Comparison of ENCODE assay signal across 9 mouse cellular contexts in the genomic region with DNA sequence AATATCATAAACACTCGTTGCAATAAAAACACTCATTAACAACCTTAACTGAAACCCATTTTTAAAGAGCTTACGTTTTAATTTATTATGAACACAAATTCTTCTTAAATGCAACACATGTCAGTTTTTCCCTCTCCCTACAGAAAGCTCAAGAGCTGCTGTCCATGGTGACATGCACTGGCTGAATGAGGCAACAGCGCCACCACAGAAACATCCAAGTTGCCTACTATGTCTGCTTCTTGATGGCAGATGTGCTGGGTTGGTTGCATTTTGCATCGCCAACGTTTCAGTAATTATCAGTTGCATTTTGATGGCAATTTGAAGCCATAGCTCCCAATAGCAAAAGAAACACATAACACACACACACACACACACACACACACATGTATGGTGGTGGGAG. TPM values are rescaled to one million over a fixed set of nuclear protein-coding genes. Genes with fewer than 3 reads are reported as not detected.
DNase-seq lines count a peak whose midpoint lies in the region; ATAC-seq and TF ChIP-seq lines count a peak whose summit lies in the region.
"Had no signal": no experiment of that assay in that cellular context is flagged by ENCODE, and none has a peak within 500 bp of the region (broad histone marks: within the 10 kb centered on the region; RNA-seq: fewer than 3 reads in every experiment).

No protein-coding gene starts in this region.

- peak overlapping the region; percentile 98 for H3K4me2 ChIP-seq in limb, embryonic 13.5 days (replicated peaks)

- H3K4me1 ChIP-seq in kidney, adult 2 months (ENCODE audit: control insufficient read depth, insufficient read depth, low read length), result no peaks in the 10 kb centered on the region
- peaks cover 20% of the 10 kb centered on the region for H3K4me1 ChIP-seq in limb, embryonic 13.5 days

- H3K9ac ChIP-seq in limb, embryonic 13.5 days, result no peak overlapping the region

- TF ChIP-seq POLR2A in kidney, adult 2 months (IDR thresholded peaks at IDR 0.05; ENCODE audit: low read depth, low read length), result no peak

- no peak for ATAC-seq in limb, embryonic 13.5 days (ENCODE audit: low FRiP score, low read depth)

- DNase-seq in kidney, adult 2 months, result no peak
- DNase-seq in kidney, adult 18-20 months, result no peak
- DNase-seq in cerebellum, adult 9-10 months, result peak; percentile 80
- peak; percentile 48 for DNase-seq in forelimb bud, embryonic 11.5 days (ENCODE audit: low read depth, low spot score)
- DNase-seq in right cerebral cortex, postnatal 25 days, result peak; percentile 61
- DNase-seq in urinary bladder, postnatal 10 days (ENCODE audit: low spot score), result no peak
- DNase-seq in heart, postnatal 25 days (ENCODE audit: low spot score), result no peak

- no peak overlapping the region for H3K4me3 ChIP-seq in kidney, adult 2 months (ENCODE audit: insufficient read depth, low read depth, low read length)
- no peak overlapping the region for H3K4me3 ChIP-seq in limb, embryonic 13.5 days

- peaks cover 2% of the 10 kb centered on the region for H3K27me3 ChIP-seq in kidney, adult 2 months (replicated peaks; ENCODE audit: control insufficient read depth, insufficient read depth, low read length)
- peaks cover 60% of the 10 kb centered on the region for H3K27me3 ChIP-seq in limb, embryonic 13.5 days
- H3K27me3 ChIP-seq: CH12.LX had no signal

- peak; percentile 29; the same call in 1 of the 2 replicates for TF ChIP-seq CTCF in kidney, adult 2 months (conservative IDR thresholded peaks at IDR 0.05; ENCODE audit: insufficient read depth, insufficient read length, low read depth, low read length)

- no peaks in the 10 kb centered on the region for H3K36me3 ChIP-seq in kidney, adult 2 months (ENCODE audit: control insufficient read depth, insufficient read depth, low read length)
- H3K36me3 ChIP-seq in limb, embryonic 13.5 days, result no peaks in the 10 kb centered on the region

- intact Hi-C loops in heart, postnatal 25 days (cut with DNase I), result no loop called here

- WGBS in kidney, adult 2 months, result 8% methylated on average over 5 of the region's 5 CpGs
- 7% methylated on average over 5 of the region's 5 CpGs for whole genome bisulfite sequencing in limb, embryonic 13.5 days

- H3K9me3 ChIP-seq in limb, embryonic 13.5 days, result no peaks in the 10 kb centered on the region

- H3K27ac ChIP-seq in kidney, adult 2 months (ENCODE audit: insufficient read depth, low read depth, low read length), result no peak overlapping the region
- no peak overlapping the region for H3K27ac ChIP-seq in limb, embryonic 13.5 days

RNA-seq across cellular contexts. Expression of gene Nell2, which starts 2.4 kb away (rescaled TPM):
- polyA plus RNA-seq in kidney, adult 2 months (2012; rRNA removed), result 0.14 TPM in 2 replicates
- 18.8 and 20.1 TPM in 2 replicates for polyA plus RNA-seq in limb, embryonic 13.5 days (2015; fragmentation: Nextera tagmentation; extraction: Ambion mirVana)
- not detected for total RNA-seq in heart, postnatal 25 days (2021)
- total RNA-seq: CH12.LX had no signal

Comparison
In these comparisons a context has a peak if more than half of its experiments do, and no peak if none do; other contexts are left out.
1. DNase-seq: peak in cerebellum, adult 9-10 months (single experiment), forelimb bud, embryonic 11.5 days (single experiment) and right cerebral cortex, postnatal 25 days (single experiment); none in kidney, adult 2 months (single experiment), kidney, adult 18-20 months (single experiment), urinary bladder, postnatal 10 days (single experiment) and heart, postnatal 25 days (single experiment).
2. RNA of gene Nell2, which starts 2.4 kb away (polyA plus RNA-seq): 18.8 to 20.1 TPM in limb, embryonic 13.5 days; 0.14 TPM in kidney, adult 2 months; every median in the first group is over 10 times any median in the second.